Mouse (Mus musculus) liver (tissue): ENCODE results near the gene Zbtb44.
"Not testable (repeated sequence)": the region's sequence is repeated elsewhere in the genome, so short reads cannot be mapped to it uniquely, and the experiment has no call there.

Experiments used
- DNase-seq: peaks from one replicate; pipeline ENCODE4 v3.0.0-alpha.2; 2020; ENCODE audit warnings: mixed read lengths

Gene Zbtb44

DNA sequence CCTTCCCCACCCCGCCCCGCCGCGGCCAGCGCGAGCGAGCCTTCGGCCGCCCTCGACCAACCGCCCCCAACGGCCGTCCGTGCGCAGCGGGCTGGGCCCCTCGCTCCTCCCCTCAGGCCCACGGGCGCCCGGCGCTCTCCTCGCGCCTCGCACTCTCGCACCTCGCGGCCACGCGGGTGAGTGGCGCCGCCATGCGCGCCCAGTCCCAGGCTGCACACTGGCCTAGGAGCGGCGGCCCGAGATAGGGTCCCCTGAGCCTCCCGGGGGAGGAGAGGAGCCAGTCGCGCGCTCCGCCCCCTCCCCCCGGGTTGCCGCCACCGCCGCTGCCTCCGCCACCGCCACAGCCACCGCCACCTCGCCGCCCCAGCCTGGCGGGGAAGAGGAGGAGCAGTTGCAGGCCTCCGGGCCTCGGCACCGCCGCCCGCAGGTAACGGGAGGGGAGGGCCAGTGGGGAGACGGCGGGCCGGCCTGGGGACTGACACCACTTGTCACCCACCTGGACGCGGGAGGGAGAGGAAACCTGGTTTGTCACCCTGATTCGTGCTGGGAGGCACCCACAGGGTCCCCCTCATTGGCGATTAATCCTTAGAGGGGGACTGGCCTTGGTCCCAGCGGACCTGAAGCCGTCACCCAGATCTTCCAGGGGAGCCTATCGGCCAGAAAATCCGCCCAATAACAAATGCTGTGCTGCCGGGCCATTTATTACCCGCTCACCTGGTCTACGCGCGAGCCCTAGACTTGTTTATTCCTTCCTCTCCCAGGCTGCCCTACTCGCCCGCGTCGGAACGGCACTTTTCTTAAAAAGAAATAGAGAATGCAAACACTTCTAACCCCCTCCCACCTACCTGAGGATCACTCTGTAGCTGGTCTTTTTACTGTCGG, at the start of gene Zbtb44:
Gene Zbtb44, plus strand, starts transcription at position 113 of the 882 bp plus-strand sequence.
- DNase-seq: peak; percentile 82

DNA sequence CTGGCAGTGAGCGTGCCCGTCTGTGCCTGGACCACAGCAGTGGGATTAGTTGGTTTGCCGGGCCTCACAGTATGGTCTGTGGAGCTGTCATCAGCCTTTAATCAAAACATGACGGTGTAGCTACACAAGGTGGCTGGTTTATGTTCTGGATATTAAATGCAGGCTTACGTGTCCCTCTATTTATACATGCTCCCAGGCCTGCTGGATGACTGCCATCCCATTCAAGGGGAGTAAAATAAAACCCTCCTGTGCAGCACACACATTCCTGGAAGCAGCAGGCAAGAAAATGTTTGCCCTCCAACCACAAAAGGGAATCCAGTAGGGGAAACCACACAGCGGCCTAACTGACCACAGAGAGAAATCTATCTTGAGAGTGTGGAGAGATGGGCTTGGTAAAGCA, 44.7 kb upstream of the Zbtb44 start:
- DNase-seq: no peak

DNA sequence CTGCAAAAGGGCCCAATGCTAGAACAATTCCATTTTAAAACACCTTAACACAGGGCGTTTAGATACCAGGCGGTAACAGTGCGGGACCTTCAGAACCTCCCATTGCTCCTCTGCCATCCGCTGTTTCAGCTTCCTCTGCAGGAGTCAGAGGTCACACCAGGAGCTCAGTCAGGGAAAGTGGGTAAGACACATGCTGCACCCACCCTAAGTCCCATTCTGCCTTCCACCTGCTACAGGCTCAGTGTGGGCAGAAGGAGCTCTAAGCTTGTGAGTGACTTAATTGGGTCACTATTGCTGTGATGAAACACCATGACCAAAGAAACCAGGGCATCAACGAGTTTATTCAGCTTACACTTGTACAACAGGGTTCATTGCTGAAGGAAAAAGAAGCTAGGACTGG, 37.3 kb upstream of the Zbtb44 start:
- no peak for DNase-seq

DNA sequence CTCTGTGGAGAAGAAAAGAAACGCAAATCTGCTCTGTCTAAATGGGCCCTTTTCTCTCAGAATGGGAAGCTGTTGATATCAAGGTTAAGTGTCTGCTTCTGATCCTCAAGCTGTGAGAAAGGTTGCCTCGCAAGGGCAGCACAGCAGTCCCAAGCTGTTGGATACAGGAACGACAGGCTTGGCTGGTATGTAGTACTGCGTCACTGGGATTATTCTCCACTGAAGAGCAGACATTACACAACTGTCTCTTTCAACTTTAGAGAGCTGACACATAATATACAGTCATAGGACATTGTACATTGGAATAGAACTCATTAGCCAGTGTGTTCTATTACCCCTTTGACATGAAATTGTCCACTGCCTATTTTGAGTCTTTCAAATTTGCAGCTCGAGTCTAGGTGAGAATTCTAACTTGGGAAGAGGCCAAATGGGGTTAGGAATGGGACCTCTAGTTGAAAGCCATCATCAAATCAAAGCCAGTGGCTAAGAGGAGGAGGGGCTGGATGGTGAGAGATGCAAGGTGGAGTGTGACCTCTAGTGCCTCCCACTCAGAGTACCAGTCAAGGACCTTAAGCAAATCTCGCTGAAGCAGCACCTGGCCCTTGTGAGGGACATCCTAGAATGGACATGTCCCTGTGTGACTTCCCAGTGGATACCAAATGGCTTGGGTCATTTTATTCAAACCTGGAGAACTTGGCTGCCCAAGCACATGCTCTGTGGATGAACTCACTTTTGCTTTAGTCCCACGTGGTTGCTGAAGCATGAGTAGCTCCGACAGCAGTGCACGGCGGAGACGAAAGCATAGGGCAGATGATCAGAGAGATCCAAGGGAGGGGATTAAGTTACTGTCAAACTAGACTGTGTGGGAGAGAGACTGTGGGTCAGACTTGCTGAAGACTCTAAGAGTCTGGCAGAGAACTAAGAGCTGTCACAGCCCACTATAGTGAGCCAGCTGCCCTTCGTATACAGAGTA, 33.6 kb upstream of the Zbtb44 start:
- no peak for DNase-seq

DNA sequence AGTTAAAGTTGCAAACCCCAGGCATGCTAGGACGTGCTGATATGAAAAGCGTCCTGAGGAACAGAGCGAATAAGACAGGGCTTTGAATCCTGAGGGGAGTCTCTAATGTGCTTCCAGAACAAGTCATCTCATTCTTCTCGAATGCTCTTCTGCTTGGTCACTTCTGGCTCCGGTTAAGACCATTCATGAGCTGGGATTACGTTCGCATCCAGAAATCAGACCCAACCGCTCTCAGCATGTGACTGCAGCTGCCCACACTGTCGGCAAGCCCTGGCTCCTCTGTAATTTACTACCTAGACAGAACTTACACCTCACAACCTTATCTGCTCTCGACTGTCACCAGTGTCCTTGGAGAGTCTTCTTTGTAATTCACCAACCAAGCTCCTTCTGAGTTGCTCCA, 29.8 kb upstream of the Zbtb44 start:
- no peak for DNase-seq

DNA sequence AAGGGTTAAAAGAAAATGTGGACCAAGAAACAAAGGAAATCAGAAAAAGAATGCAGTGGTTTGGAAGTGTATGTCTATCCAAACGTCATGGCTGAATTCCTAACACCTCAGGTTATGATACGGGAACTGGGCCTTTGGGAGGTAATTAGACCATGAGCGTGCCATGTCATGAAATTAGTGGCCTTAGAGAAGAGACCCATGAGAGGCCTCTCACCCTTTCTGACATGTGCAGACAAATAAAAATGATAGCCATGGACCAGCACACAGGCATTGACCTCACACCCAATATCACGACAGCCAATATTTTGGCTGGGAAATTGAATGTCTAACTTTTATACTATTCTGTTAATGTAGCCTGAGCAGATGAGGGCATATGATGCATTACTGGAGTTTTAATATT, 27.9 kb upstream of the Zbtb44 start:
- DNase-seq: no peak

DNA sequence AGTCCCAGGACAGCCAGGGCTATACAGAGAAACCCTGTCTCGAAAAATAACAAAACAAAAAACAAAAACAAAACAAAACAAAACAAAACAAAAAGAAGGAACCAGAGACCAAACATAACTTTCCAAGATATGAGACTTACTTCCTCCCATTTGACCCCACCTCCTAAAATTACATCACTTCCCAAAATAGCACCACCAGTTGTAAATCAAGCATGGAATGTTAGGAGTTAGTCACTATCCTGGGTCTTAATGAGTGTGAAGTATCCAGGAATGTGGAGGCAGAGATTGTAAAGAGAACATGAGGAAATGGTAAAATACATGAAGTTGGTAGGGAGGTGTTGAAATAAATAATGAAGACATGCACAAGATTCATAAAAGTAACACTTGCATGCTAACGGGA, 21.1 kb upstream of the Zbtb44 start:
- DNase-seq: no peak

DNA sequence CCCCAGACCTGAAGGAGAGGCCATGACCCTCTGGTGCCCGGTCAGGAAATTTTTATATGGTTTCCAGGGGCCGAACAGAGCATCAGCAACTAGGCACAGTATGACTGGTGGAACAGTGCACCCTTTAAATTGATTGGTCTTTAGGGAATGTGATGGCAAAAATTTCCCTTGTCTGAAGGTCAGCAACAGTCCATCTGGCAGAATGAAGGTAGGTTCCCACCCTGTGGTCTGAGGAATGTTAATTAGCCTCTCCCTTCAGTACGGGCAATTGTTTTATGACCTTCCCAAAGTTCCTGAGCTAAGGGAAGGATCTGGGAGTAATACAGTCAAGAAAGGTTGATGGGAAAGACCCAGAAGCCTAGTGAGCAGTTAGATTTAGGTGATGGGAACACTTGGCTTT, 20.4 kb upstream of the Zbtb44 start:
- no peak for DNase-seq

DNA sequence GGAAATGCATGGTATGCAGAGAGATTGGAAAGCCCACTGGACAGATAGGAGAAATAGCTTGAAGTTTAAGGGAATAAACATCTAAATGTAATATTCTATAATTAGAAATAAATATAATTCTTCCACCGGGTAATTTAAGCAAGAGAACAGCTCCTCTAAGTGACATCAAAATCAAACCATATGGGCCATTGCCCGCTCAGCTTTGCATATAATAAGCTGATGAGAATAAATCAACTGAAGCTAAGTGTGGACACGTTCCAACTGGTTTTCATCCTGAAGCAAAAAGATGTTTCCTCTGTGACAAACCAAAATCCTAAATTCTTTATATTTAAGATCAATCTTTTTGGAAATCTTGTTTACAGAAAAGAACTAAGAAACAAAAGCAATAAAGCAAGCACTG, 19.7 kb upstream of the Zbtb44 start:
- no peak for DNase-seq

DNA sequence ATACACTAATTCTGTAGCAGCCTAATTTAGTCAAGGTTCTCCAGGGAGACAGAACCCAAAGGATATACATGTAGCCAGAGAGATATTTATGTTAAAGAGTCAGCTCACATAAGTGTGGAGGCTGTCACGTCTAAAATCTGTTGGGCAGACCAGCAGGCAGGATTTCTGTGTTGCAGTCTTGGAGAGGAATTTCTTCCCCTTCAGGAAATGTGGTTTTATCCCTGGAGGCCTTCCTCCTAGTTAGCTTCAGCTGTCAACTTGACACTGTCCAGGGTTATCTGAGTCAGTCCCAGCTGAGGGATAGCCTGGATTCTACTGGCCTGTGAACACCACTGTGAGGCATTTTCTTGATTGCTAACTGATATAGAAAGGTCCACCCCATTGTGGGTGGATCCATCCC, 18.9 kb upstream of the Zbtb44 start:
- DNase-seq: no peak

DNA sequence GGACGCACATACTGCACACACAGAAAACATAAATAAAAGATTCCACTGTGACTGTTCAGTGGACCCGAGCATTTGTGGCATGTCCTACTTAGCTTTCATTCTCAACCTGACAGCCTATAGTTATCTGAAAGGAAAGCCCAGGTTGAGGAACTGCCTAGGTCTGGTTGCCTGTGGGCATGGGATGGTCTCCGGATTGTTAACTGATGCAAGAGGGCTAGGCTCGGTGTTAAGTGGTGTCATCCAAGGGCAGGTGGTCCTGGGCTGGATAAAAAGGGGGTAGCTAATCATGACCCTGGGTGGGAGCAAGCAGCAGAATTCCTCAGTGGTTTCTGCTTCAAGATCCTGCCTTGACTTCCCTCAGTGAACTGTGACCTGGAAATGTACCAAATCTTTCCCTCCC, 17.8 kb upstream of the Zbtb44 start:
- no peak for DNase-seq

DNA sequence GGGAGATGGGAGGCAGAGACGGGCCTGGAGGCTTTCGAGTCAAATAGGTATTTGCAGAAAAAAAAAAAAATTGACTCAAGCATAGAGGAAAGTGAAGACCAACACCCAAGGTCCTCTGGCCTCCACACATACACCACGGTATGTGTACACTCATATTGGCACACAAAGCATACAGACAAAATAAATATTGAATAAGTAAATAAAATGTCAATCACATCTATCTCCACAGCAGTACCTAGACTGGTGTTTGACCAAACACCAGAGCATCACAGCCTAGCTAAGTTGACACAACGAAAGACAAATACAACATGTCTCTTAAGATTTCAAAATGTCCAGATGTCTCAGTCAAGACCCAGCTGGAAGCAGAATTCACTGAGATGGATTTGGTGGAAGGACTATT, 17.0 kb upstream of the Zbtb44 start:
- no peak for DNase-seq

DNA sequence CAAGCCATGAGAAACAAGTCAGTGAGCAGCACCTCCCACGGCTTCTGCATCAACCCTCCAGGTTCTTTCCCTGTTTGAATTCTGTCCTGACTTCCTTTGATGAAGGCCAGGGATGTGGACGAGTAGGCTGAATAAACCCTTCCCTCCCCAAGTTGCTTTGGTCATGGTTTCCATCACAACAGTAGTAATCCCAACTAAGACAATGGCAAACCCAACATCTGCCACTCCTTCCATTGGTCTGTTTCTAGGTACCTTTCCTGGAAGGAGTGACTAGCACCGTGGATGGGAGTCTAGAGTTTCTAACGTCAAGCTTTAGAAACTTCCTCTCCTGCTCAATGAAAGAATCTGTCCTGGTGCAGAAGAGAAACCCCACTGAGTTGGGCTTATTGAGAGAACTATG, 12.8 kb upstream of the Zbtb44 start:
- DNase-seq: no peak

DNA sequence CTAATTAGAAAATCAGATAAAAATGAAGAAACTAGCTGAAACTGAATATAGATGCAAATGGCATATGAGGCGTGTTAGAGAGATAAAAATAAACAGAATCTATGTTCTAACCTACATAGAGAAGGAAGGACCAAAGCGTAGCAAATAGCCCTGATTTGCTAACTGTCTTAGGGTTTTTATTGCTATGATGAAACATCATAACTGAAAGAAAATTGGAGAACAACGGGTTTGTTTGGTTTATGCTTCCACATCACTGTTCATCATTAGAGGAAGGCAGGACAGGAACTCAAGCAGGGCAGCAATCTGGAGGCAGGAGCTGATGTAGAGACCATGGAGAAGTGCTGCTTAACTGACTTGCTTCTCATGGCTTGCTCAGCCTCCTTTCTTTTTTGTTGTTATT, 12.3 kb upstream of the Zbtb44 start:
- no peak for DNase-seq

DNA sequence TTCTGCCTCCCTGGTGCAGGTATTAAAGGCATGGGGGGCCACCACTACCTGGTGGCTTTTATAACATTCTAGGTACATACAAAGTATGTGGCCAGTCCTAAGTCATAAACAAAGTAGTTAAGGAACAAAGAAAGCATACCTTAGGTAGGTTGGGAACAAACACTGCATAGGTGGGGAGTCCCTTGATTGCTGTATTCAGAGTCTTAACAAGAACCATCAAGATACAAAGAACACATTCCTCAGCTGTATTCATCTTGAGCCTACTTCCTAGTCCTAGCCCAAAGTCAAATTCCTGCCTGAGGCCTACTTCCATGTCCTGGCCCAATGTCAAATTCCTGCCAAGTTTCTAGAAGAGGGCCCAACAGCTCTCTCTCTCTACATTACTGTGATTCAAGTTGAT, 11.7 kb upstream of the Zbtb44 start:
- no peak for DNase-seq

DNA sequence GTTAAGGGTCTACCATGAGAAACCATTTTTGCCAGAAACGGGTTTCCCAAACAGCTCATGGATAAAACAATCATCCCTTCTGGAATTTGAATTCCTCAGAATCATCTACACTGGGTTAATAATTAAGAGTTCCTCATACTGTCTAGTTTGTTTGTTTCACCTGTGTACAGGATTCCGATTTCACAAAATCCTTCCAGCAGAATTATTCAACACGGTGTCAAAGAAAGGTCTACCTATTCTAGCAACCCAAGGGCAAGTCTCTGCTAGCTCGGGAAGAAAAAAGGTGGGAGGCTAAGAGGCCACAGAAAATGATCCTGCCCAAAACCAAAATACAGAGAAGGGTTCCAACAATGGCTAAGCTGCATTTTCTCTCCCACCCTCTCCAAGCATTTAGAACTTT, 2.2 kb upstream of the Zbtb44 start:
- no peak for DNase-seq

DNA sequence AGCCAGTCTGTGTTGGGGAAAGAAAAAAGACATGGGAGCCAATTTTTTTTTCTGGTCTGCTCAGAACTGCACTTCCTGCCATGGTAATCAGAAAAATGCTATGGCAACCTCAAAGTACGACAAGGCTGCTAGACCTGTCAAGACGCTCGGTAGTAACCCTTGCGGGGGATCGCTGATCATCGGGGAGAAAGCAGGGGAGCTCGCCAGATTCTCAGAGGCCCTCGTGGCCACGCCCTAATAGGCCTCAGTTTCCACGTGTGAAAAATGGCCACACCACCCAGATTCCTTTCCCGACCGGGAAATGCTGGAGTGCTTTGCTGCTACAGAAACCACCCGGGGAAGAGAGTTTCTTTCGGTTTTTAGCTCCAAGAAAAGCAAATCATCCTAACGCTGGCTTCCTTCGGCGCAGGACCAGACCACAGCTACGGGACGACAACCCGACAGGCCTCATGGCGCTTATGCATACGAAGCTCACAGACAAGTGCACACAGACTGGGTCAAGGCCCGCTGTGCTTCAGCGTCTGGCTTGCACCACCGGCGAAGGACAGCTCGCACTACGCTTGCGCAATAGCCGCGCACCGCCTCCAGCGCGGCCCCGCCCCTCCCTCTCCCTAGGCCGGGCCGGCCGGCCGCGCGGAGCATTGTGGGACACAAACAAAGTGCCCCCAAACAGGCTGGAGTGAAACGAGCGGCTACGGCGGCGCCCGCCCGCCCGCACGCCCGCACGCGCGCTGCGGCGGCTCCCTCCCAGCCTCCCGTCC, 513 bp upstream of the Zbtb44 start:
- peak; percentile 97 for DNase-seq

DNA sequence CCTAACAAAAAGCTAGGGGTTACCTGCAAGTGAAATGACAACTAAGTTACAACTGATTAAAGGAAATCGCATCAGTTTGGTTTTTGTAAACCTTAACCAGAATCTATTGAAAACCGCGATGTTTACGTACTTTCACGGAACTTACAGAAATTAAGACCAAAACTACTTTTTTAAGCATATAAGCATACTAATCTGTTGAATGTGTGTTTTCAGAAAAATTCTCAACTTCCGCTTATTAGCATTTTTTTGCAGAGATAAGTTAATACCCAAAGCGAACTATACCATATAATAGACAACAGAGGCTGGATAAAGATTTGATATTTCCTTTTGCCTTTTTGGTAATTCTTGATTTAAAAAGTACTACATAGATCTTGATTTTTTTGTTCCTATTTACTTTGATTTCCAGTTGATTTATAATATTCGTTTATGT, 985 bp downstream of the Zbtb44 start:
- no peak for DNase-seq

DNA sequence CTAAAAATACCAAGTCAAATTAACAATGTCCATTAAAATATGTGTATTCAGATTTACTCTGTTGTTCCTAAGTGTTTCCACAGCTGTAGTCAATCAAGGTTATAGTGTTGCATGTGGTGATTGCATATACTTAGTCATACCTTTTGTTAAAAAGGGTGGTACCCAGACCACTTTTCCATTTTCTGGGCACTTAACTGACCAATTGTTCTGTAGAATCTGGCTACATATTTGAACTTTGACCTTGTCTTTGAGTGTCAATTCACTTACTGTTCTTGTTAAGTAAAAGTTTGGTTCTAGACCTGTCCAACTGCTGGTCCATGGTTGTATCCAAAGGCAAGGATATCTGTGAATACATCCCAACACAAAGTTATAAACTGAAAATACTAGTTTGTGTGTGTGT, 2.1 kb downstream of the Zbtb44 start:
- DNase-seq: no peak

DNA sequence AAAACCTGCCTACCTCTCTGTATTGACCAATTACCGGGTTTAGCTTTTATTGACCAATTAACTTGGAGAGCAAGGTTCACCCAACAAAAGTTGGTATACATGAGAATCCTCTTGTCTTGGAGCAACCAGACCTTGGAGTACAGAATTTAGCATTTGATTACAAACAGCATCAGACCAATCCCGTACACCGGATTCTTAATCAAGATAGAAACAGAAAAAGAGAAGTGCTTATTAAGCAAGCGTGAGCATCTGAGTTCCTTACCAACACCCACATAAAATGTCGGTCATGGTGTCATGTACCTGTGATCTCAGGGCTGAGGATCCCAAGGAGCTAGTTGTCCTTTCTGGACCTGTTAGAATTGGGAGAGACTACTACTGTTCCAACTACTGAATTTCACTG, 19.8 kb downstream of the Zbtb44 start:
- DNase-seq: no peak

DNA sequence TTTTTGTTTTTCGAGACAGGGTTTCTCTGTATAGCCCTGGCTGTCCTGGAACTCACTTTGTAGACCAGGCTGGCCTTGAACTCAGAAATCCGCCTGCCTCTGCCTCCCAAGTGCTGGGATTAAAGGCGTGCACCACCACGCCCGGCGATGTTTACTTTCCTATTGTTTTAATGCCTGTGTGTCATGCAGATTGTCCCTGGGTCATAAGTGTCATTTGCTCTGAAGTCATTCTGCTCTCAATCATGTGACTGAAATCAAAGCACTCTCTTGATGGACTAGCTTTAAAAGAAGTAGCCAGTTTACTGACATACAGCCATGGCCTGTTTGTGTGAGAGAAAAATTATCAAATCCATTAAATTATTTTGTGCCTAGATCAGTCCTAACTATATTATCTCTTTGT, 21.1 kb downstream of the Zbtb44 start:
- DNase-seq: not testable (repeated sequence)

DNA sequence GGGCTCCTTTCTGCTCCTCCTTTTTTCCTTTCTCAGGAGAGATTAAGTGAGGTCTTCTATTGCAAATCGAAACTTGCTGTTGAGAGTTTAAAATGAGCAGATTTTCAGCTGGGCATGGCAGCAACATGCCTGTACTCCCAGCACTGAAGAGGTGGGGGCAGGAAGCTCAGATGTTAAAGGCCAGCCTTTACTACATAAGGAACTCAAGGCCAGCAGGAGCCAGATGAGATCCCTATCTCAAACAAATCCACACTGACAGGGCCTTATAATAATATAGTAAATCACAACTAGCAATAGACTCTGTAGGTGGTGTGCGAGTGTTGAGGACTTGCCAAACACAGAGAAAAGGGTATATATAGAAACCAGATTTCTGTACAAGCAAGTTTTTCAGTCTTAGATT, 28.3 kb downstream of the Zbtb44 start:
- no peak for DNase-seq

DNA sequence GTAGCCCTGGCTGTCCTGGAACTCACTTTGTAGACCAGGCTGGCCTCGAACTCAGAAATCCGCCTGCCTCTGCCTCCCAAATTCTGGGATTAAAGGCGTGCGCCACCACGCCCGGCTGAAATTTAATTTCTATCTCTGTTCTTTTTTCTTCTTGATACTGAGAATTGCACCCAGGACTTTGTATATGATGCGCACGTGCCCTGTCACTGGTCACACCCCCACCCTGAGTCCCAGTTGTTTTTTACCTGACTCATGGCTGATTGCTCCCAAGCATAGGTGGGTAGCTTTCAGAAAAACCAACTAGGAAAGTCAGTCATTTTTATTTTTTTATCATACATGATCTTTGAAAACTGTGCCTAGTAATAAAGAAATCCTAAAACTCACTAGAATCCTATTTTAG, 40.3 kb downstream of the Zbtb44 start:
- no peak for DNase-seq
